Mouse (Mus musculus) olfactory bulb, adult 2 months (tissue): Measurements from ENCODE around the gene Wnt7b.

Experiments used
- CTCF ChIP-seq: fragments of 200-500 bp; IDR thresholded peaks from 2 replicates; pipeline ENCODE4 v1.5.1; 2012; ENCODE audit warnings: low read depth, mild to moderate bottlenecking, low read length, moderate library complexity; ENCODE audit not compliant: insufficient read depth
- POLR2A ChIP-seq: fragments of 200-500 bp; IDR thresholded peaks from 2 replicates; pipeline ENCODE4 v1.6.1; 2012; ENCODE audit warnings: mild to moderate bottlenecking, low read depth, low read length, moderate library complexity; ENCODE audit not compliant: insufficient read depth

- TF ChIP-seq CTCF = no peak
- TF ChIP-seq POLR2A = no peak
Measured at GRCm38 (mm10) chr15:85581563-85582064, 659 bp downstream of the Wnt7b start.
